Mouse (Mus musculus) adrenal gland, adult 2 months (tissue): ENCODE results near the gene Hs3st3a1. TPM values are rescaled to one million over a fixed set of nuclear protein-coding genes. Genes with fewer than 3 reads are reported as not detected.
A peak's percentile ranks its signal among the peaks of the same experiment; 100 is the strongest.

Experiments used
- DNase-seq: peaks from one replicate; pipeline ENCODE4 v3.0.0; 2021
- polyA plus RNA-seq: library from polyadenylated mRNA; depleted of rRNA; stranded (reverse); fragments of >200 nt; gene quantifications from 2 replicates; pipeline ENCODE4 v1.2.3, GENCODE M21; 2012; rRNA removed
- total RNA-seq, 2 experiments: library from RNA; stranded (reverse); gene quantifications; 2 replicates each; pipeline ENCODE4 v1.2.3; 2021

Hs3st3a1 gene
- total and polyA plus RNA-seq, 3 experiments = 0.17 to 0.48 (median 0.26) TPM

DNA sequence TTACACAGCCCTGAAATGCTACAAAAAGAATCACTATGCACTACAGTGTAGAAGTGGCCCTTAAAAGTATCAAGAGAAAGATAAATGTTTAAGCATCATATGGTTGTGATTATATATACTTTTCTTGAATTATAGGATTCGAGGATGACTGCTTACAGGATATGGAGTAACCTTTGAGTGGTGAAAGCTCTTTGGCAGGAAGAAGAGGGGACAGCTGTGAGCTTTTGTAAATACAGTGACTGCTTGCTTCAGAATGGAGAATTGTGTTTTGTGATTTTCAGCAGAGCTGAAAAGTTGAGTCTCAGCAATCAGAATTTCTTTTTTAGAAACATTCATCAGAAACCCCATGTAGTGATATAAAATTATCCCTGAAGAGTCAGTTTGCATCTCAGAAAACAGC lies 124.3 kb downstream of the Hs3st3a1 start:
- no peak for DNase-seq

DNA sequence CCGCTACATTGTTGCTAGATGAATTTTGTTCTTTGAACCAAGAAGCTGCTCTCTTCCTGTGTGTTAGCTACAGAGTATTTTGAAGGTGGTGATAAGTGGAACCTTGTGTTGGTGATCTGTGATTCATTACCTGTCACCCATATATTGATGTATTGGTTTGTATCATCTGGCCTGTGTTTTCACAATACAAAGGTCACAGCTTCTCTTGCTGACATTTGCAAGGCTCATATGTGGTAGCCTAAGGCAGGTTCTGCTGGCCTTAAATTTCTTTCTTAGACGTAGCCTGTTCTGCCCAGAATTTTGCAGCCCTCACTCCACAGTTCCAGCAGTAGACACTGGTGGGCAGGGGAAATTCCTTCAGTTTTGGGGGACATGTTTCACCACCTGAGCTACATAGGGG lies 125.3 kb downstream of the Hs3st3a1 start:
- DNase-seq = peak; percentile 8

DNA sequence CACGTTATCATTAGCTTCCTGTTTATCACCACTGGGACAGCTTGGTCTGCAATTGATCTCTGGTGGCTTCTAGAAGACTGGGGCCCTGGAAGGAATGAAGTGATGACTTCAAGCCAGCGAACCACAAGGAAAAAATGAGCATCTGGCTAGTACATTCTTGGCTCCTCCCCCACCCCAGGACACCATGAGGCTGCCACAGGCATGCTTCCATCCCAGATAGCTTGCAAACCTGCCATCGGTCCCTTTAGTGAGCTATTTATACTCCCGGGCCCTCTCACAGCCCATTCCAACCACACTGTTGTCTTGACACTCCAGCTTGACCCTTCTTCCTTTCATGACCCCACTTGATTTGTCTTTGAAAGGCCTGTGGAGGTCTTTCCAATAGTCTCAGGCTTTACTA lies 127.6 kb downstream of the Hs3st3a1 start:
- DNase-seq = no peak

Other genes with a start within 250 kb of the Hs3st3a1 start
- not detected for gene F930015N05Rik, start 1.3 kb downstream of the Hs3st3a1 start, total RNA-seq
- 0.10 TPM in 1 of 2 replicates, not detected in the other for gene F930015N05Rik, start 1.3 kb downstream of the Hs3st3a1 start, polyA plus RNA-seq